Mouse (Mus musculus) common myeloid progenitor, adult 5-6 weeks (primary cell): ENCODE results near the gene Mvb12b. TPM values are rescaled to one million over a fixed set of nuclear protein-coding genes. Genes with fewer than 3 reads are reported as not detected.

Experiments used
- ATAC-seq: replicated peaks from 2 replicates; pipeline ENCODE4 v1.8.0; 2016; ENCODE audit warnings: low read depth, mild to moderate bottlenecking, moderate TSS enrichment, inconsistent platforms; ENCODE audit not compliant: poor library complexity, severe bottlenecking
- total RNA-seq: library from RNA; stranded (forward); fragments of 200-1000, 187-1606 nt; gene quantifications from 2 replicates; pipeline ENCODE4 v1.2.3, GENCODE M21; 2017

Gene Mvb12b
- total RNA-seq, 1 experiment from 2014 or later = 25.3 TPM

DNA sequence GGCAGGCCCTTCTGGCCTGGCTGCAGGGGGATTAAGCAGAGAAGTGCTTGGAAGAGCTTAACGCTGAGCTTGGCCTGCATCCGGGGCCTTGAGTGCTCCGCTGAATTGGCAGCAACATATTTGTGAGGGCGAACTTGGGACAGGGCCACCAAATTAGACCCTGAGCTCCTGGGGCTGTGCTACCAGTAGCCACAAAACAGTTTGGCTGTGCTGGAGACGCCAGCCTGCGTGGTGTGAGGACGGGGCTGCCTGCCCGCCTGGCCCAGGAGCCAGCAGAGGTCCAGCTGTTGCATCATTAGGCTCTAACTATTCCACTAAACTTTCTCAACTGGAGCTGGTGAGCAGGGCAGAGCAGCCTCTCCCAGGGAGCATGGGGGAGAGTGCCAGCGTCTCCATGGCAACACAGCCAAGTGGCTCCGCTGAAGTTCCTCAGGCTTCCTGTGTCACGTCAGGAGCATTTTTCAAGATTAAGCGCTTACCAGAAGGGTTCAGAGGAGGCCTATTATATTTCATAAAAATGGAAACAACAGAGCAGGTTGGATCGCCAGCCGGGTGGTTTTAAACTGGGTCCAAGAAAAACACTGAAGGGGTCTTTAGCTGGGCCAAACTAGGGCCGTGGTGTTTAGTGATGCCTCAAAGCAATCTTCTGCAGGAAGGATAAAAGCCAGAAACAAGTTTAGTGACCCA, 134.0 kb downstream of the Mvb12b start:
- ATAC-seq = peak; percentile 50

DNA sequence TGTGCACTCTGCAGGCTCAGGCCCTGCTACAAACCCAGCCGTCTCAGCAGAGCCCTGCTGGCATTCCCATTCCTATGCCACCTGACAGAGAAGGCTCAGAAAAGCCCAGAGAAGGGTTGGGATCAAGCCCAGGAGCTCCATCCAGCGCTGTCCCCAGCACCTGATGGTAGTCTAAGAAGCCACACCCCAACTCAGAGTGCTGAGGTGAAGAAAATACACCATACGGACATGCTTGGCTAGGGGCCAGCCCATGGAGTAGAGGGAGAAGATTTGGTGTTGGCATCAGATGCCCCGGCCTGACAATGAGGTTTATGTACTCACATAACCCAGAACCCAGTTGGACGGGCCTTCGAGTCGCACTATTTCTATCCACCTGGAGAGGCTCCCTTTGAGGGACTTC, 137.1 kb downstream of the Mvb12b start:
- ATAC-seq = no peak

DNA sequence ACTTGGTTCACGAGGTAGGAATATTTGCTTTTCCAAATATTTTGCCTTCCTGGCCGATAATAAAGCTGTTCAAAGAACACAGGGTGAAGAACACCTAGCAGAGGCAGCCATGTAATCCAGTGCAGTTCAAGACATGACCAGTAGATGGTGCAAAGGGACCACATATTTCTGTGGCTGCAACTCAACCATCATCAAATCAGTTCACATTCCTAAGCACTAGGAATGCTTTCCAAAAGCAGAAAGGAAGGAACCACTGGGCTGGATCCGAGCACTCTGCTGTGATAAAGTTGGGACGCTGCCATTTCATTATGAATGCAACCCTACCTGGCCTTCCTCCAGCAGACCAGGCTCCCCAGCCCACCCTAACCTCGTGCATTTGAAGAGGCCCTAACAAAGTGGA, 141.3 kb downstream of the Mvb12b start:
- peak; percentile 84 for ATAC-seq

- no peak for ATAC-seq
These were observed 142.0 kb downstream of the Mvb12b start for GRCm38 (mm10) chr2:33745724-33746123.

- ATAC-seq = no peak
These were observed 150.6 kb downstream of the Mvb12b start for GRCm38 (mm10) chr2:33737128-33737527.

GRCm38 (mm10) chr2:33736722-33737121, 151.0 kb downstream of the Mvb12b start:
- peak; percentile 73 for ATAC-seq

GRCm38 (mm10) chr2:33734781-33735485, 152.8 kb downstream of the Mvb12b start:
- peak; percentile 73 for ATAC-seq

DNA sequence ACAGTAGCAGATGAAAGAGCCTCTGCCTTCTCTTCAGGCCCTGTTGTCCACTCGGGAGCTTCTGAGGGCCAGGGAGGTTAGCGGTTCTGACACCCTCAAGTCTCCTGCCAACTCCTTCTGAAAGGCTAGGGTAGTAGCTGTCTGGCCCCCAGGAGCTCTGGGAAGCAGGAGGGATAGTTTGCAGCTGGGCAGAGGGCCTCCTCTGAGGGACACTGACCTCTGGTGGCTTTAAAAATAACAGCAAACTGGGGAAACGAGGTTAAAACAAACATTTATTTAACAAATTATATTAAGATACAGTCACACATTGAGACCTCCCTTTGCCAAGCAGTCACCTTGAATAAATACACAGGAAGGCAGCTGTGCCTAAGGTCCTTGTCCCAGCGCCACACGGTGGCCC, 158.0 kb downstream of the Mvb12b start:
- ATAC-seq = no peak

DNA sequence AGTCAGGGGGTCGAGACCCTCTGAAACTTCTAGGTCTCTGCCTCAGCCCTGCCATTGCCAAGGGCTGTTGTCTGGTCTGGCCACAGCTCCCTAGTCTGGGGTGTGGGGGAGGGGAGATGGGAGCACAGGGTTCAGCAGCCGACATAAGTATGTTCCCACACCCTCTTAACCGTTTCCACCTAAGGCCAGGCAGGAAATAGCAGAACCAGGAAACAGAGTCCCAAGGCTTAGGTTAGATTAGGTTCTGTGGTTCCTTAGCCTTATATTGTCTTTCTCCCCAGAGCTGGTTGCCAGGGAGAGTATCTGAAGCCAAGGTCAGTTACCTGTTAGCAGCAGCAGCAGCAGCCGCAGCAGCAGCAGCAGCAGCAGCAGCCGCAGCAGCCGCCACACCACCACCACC, 160.5 kb downstream of the Mvb12b start:
- ATAC-seq = peak; percentile 65

- ATAC-seq = no peak
These were observed 167.3 kb downstream of the Mvb12b start for GRCm38 (mm10) chr2:33720380-33720898.

GRCm38 (mm10) chr2:33719339-33720066, 168.2 kb downstream of the Mvb12b start:
- no peak for ATAC-seq

DNA sequence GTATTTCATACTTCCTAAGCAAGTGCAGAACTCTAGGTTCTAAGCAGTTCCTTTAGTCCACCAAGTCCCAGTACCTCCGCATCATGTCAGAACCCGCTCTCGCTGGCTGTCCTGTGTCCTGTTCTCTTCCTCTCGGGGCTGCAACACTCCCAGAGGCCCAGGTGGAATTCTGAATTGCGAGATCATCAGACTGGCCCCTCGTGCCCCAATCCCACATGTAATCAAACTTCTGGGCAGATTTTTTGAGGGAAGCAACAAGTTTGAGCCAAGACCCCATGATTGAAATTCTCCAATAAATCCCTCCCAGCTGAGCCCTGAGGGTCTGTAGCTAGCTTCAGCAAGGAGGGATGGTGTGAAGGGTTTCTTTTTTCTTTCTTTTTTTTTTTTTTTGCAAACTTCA, 169.2 kb downstream of the Mvb12b start:
- ATAC-seq = no peak

- no peak for ATAC-seq
These were observed 169.9 kb downstream of the Mvb12b start for GRCm38 (mm10) chr2:33717821-33718351.

GRCm38 (mm10) chr2:33717378-33717777, 170.4 kb downstream of the Mvb12b start:
- ATAC-seq = no peak

DNA sequence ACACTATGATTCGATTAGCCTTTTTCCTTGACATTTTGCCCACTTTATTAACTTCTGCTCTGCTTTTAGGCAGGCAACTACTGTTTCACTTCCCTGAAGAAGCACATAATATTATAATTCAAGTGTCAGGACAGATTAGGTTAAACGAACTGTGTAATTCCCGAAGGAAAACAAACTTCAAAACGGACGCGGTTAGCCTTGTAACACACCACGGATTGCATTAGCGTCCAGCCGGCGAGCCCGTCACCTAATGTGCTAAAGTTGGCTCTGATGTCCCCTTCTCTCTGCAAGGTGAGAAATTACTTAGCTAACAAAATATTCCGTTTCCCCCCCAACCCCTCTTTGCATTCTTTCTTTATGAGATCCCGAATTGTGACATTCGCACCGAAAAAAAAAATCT, 170.9 kb downstream of the Mvb12b start:
- no peak for ATAC-seq

DNA sequence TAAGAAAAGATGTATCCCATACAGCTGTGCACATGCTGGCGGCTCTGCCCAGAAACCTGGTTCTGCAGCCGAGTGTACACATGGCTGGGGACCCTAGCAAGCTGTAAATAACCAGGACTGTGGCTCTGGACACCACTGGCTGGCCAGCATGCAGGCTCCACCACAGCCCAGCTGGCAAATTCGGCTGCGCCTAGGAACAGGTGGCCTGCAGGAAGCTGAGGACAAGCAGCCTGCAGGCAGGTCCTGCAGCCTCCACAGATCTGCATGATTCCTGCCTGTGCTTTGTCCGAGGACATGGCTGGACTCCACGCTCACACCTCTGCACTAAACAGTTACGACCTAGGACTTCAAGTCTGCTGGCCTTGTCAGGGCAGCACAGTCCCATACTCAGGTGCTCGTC, 172.8 kb downstream of the Mvb12b start:
- ATAC-seq = no peak

DNA sequence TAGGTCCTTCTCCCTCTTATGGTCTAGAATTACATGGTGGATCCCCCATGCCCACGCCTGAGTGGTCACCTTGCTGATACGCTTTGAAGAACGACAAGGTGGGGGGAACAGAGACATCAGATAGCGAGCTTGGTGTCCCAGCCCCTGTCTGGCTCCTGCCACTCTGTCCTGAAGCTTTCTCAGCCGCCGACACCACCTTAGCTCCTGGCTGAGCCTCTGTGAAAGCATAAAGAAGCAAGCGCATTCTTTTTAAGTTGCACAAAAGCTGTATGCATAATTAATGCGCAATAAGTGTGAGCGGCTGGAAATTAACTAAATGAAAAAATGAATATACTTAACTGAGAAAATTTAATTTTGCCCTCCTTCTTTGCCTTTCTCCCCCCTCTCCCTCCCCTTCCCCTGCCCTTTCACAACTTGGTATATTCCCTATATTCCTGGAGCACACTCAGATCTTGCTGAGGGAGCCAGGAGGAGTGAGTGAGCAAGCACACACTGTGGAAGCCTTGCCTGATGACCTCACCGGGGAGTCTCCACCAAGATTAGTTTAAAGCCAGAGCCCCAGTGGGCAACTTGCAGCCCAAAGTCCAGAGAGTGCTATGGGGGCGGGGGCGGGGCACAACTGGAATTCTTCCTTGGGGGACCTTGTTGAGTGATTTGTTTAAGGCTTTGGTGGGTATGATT, 174.0 kb downstream of the Mvb12b start:
- no peak for ATAC-seq

DNA sequence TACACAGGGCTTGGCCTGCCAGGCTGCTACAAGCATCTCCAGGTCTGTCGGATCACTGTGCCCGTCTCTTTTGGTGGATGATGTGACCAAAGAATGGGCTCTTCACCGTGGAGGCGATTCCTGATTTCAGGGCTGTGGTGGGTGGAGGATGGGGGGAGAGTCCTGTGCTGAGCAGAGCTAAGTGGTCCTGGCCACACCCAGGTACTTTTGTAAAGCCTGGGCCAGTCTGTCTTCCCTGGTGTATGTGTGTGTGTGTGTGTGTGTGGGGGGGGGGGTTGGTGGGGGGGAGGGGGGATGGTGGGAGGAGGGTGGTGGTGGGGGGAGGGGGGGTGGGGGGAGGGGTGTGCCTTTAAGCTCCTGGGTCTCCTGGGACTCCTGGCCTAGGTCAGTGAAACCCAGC, 174.9 kb downstream of the Mvb12b start:
- ATAC-seq = no peak

DNA sequence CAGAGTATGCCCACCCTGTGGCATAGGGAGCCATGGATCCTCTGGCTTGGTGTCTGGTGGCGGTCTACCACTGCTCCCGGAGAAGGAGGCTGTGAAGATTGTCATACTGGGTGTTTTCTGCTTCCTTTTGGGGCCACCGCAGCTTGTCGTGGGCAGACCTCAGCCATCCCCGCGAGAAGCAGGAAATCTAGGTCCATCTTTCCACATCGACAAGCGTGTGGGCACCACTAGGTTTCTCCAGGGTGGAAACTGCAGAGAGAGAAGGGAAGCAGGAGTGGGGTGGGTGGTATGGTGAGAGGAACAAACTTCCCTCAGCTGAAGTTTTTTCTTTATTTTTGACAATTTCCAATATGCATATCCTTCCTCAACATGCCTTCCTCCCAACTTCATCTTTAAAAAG, 178.9 kb downstream of the Mvb12b start:
- ATAC-seq = no peak

DNA sequence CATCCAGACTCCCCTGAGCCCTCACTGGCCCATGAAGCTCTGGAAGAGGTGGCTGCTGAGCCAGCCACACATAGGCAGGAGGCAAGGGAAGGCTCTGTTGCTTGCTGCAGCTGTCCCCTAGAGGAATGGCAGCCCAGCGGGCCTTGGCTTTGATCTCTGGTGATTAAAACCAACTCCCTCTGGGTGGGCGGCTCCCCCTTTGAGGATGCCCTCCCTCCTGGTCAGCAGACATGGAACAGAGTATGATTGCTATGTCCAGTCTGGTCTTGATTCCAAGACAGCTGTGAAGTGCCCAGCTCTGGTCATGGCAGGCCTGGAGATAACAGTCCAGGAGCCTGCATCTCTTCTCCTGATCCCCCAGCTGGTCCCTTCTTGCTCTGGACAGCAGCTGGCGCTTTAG, 179.7 kb downstream of the Mvb12b start:
- no peak for ATAC-seq
